Mouse (Mus musculus) heart, adult 9 months (tissue): ENCODE results near the gene Os9.

Experiments used
- DNase-seq, 2 experiments: peaks; one replicate each; pipeline ENCODE4 v3.0.0; 2022; ENCODE audit warnings: low spot score in 2 of 2

The Os9 gene

DNA sequence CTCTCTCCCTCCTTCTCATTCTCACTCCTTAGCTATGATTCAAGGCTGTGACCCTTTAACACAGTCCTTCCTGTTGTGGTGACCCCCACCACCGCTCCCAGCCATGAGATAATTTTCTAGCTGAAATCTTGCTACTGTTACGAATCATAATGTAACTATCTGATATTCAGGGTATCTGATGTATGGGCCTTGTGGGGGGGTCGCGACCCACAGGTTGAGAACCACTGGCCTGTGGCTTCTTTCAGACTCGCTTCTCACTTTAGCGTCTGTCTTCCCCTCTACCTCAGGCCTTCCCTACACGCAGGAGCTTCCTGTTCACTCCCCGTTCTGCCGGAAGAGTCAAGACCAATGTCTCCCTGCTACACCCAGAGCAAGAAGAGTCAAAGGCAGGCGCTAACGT lies 2.5 kb downstream of the Os9 start:
- DNase-seq = no peak

DNA sequence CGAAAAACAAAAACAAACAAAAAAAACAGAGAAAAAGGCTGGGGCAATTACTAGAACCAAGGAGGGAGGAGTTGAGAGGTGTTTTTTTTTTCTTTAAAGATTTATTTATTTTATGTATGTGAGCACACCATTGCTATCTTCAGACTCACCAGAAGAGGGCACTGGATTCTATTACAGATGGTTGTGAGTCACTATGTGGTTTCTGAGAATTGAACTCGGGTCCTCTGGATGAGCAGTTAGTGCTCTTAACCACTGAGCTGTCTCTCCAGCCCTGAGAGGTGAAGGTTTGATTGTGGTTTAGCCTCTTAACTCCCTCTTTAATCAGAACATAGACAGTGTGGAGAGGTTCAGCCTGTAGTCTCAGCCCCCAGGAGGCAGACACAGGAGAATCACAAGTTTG lies 5.9 kb downstream of the Os9 start:
- no peak for DNase-seq

DNA sequence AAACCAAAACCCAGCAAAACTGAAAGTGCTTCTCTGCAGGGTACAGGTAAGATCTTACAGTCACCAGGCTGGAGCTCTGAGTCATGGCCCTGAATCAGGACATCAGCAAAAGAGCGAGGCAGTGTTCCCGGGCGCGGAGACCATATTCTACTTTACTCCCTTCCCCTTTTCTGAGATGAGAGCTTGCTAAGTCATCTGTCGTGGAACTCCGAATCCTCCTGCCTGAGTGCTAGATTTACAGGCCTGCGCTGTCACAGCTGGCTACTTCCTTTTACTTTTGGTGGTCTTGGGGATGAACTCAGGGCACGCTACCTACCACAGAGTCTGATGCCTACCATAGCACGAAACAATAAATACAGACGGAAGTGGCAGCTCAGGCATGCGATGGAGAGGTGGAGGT lies 6.5 kb downstream of the Os9 start:
- DNase-seq = no peak

DNA sequence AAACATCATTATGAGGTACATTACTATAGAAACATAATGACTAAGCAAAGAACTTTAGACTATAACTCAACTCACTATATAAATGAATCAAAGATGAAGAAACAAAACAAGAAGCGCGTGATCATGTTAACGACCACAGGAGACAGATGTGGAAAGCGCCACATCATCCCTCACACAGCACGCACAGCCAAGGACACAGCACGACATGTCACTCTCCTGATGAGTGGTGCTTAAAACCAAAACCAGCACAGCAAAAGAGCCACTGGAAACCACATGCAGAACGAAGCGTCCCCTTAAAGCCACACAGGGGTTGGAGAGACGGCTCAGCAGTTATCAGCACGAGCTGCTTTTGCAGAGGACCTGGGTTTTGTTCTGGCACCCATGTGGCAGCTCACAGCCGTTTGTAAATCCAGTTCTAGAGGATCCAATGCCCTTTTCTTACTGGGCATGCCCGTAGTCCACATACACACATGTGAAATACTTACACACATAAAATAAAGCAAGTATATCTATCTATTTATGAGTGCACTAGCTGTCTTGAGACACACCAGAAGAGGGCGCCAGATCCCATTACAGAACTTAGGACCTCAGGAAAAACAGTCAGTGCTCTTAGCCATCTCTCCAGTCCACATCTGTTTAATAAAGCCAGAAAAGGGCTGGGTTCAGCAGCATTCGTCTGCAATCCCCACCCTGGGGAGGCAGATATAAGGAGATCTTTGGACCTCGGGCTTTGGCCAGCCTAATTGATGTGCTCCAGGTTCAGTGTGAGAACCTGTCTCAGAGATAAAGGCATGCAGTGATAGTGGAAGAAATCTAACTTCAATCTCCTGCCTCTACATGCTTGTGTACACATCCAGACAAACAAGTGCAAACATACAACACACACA lies 9.7 kb downstream of the Os9 start:
- no peak for DNase-seq

DNA sequence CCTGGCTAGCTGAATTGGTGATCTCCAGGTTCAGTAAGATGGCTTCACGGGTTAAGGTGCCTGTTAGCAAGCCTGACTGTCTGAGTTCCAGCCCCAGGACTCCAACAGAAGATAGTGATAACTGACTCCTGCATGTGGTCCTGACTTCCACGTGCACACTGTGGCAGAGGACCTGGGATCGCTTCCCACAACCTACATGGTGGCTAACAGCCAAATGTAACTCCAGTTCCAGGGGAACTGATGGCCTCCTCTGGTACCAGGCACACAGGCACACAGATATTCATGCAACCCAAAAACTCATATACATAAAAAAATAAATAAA lies 12.7 kb downstream of the Os9 start:
- no peak for DNase-seq

DNA sequence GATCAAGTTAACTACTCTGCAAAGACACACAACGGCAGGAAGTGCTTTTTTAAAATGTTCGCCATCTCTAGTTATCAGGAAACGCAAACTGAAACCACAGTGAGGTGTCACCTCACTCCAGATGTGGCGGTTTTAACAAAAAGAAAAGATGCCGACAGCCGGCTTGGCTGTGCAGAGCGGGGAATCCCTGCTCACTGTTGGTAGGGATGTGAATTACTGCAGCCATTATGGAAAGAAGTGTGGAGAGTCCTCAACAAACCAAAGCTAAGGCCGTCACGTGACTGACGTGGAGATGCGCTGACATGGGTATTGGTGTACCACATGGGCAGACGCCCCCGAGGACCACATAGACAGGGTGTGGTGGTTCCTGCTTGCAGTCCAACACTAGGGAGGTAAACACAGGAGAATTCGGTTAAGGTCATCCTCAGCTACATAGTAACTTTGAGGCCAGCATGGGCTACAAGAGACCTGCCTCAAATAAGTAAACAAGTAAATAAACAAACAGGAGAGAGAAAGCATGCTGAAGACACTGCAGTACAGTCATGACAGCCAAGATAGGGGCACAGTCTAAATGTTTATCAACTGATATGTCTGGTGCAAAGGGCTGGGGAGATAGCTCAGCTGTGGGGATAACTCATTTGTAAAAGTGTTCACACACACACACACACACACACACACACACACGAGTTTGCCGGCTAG lies 13.2 kb downstream of the Os9 start:
- no peak for DNase-seq

DNA sequence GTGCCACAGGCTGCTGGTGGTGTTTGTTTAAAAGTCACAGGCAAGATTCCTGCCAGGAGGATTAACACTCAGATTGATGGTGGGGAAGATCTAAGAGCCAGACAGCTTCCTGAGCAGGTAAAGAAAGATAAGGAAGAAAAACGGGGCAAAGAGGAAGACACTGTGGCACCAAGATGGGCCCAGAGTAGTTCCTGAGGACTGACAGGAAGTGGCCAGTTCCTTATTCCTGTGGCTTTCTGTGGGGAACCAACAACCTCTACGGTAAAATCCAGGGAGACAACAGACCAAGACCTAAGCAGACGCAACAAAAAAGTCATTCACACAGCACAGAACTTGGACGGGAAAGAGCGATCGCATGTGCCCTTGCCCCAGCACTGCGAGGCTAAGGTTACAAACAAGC lies 17.3 kb downstream of the Os9 start:
- no peak for DNase-seq

DNA sequence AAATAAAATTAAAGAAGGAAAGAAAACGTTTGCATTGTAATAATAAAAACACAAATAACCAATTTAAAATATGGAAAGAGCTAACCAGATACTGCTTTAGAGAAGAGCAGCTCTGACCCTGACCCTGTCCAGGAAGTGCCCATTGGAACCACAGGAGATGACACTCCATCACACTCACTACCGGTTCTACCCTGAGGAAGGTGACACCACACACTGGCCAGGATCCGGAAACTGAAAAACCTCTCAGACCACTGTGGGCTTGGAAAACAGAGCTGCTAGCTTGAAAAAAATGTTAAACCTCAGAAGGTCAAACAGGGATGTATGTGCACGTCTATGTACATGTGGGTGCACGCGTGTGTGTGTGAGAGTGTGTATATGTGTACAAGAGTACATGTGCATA lies 19.8 kb downstream of the Os9 start:
- DNase-seq = no peak

DNA sequence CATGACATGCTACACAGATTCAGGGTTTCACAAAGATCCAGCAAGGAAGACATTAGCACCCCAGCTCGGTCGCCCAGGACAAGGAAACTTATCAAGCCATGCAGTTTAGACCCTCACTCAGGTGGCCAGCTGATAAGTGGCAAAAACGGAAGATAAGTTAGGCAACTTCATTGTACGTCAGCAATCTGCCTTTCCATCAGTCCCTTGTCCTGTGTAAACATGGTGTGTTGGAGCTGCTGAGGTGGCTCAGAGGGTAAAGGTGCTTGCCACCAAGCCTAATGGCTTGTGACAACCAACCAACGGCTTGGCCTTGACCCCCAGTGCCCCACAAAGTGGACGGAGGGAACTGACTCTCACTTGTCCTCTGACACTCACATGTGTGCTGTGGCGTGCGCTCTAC lies 20.5 kb downstream of the Os9 start:
- DNase-seq = no peak

DNA sequence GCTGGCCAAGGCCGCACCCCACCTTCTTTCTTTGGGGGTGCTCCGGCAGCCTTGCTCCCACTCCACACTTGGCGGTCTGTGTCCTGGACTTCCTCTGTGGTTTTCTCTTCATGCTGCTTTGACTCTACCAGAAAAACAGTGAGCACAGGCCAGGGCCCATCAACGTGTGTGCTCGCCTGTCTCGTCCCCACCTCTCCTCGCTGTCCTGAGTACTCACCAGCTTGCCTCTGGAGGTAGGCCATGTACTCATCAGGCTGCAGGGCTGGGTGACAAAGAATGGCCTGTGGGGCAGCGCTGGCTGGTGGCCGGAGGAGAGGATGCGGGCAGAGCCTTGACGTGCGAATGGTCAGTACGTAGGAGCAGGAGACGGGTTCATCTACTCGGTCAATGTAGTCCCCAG lies 21.1 kb downstream of the Os9 start:
- no peak for DNase-seq

DNA sequence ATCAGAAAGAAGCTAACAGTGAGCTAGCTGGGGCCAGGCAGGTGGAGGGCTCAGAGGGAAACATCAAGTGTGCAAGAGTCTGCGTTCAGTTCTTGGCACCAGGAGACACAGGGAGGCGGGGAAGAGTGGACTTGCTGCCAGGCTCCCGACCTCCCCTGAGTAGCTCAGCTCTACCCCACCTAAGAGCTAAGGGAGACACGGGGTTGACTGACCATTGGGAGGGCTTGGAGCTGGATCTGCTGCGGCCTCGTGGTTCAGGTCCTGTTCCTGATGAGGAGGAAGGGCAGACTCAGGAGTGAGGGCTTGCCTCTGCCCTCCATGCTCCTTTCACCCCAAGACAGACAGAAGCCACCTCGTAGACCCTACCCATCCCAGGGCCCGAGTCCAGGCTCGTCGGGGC lies 21.7 kb downstream of the Os9 start:
- DNase-seq = no peak

DNA sequence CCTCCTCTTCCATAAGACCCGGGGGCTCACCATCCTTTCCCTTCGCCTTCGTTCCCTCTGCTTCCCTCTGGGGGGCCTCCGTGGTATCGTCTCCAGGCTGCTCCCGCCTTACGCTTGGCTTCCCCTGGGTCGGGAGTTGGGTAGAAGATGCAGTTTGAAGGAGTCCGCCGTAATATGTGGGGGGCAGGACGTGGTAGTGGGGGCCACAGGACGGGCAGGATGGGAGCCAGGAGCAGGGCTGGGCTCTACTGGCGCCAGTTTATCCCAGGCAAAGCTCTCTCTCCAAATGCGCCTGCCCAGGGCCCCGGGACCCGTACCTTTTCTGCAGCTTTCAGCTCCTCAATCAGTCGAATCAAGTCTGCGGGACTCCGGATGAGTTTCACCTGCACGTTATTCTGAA lies 22.4 kb downstream of the Os9 start:
- no peak for DNase-seq

DNA sequence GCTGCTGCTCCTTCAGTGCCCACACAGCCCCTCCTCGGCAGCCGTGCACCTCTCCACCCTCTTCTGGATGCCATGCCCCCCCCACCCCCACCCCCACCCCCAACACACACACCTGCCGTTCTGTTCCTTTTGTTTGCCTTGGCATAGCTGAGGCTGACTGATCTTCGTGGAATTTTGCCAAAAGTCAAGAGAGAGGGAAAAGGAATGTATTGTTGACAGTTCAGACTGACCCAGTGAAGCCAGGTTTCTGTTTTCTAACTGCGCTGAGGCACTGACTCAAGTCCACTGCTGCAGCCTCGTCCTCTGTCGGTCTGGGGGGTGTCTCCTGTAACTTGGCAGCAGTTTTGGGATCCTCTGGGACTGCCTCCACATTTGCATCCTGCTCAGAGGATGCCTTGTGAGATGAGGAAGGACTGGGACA lies 26.5 kb downstream of the Os9 start:
- DNase-seq = no peak

DNA sequence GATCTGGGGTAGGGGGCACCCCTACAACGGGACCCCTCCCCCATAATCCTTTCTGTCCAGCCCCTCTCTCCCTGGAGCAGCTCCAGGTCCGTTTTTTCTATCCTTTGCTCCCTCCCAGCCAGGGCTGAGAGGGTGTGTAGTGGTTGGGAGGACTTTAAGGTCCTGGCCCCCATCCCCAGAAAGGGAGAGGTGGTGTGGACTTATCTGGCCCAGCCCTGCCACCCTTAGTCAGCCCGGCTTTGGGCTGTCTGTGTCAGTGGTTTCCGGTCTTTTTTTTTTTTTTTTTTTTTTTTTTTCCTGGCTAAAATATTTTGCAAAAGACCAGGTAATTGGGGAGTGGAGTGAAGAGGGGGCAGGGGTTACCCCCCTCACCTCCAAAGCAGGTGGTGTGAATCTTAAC lies 28.2 kb downstream of the Os9 start:
- no peak for DNase-seq

DNA sequence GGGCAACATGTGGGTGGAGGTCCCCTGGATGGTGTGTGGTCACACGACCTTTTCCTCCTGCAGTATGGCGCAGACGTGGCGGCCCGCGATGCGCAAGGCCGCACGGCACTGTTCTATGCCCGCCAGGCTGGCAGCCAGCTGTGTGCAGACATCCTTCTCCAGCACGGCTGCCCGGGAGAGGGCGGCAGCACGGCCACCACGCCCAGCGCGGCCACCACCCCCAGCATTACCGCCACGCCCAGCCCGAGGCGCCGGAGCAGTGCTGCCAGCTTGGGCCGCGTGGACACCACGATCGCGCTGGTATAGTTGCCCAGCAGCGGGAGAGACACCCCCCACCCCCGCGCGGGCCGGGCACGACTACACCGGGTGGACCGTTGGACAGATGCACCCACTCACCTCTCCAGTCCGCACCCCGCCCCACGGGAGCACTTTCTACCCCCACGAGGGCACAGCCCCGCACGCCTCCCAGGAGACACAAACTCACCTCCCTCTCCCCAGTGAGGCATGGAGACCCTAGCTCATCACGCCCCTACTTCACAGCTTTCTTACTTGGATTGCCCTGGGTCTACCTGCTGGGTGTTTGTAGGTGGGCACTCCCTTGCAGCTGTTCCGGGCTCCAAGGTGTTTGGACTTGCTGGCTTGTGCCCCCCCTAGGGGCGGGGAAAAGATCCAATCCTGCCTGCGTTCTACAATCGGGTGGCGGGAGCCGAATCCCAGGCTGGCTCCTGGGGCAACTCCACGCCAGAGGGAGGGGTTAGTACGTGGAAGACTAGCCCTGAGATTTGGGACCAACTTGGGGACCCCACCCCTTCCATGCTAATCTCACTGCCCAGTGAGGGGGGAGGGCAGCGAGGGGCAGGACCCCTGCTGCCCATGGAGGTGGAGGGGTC lies 29.2 kb downstream of the Os9 start:
- no peak for DNase-seq

DNA sequence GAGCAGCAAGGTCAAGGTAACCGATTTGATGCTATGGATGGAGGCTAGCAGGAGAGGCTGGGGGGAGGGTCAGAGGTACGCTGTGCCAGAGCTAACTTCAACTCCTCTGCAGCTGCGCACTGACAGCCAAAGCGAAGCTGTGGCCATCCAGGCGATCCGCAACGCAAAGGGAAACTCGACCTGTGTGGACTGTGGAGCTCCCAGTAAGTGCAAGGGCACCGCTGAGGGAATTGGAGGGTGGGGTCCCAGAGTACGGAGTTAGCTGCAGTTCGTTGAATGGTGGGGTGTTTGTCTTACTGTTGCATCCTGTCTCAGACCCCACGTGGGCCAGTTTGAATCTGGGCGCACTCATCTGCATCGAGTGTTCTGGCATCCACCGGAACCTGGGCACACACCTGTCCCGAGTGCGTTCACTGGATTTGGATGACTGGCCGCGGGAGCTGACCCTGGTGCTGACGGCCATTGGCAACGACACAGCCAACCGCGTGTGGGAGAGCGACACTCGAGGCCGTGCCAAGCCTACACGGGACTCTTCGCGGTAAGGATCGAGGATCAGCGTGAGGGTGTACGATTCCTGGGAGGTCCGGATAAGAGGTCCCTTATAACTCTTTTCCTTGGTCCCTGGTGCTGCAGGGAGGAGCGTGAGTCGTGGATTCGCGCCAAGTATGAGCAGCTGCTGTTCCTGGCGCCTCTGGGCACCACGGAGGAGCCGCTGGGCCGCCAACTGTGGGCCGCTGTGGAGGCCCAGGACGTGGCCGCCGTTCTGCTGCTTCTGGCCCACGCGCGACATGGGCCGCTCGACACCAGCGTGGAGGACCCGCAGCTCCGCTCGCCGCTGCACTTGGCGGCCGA lies 30.1 kb downstream of the Os9 start:
- DNase-seq = no peak

DNA sequence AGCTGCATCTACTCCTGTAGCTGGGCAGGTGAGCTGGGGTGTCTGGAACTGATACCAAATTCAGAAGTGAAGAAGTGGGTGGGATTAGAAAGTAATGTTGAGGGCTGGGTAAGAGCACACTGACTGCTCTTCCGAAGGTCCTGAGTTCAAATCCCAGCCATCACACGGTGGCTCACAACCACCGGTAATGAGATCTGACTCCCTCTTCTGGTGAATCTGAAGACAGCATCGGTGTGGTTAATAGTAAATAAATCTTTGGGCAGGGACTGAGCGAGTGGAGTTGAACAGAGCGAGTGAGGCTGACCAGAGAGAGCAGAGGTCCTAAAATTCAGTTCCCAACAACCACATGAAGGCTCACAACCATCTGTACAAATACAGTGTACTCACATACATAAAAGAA lies 35.3 kb downstream of the Os9 start:
- no peak for DNase-seq

DNA sequence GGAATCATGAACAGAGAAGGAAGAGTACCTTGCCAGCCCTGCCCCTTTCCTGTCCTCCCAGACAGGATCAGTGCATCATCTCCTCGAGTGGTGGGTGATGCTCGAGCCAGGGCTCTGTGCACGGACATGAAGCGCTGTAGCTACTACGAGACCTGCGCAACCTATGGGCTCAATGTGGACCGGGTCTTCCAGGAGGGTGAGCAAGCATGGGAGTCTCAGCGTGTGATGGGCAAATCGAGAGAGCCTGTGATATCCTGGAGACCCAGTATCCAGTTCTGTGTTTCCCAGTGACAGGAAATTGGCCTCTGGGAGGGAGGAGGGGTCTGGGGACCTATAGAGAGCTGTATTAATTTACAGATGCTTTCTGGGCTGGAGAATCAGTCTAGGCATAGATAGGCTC lies 35.9 kb downstream of the Os9 start:
- no peak for DNase-seq

DNA sequence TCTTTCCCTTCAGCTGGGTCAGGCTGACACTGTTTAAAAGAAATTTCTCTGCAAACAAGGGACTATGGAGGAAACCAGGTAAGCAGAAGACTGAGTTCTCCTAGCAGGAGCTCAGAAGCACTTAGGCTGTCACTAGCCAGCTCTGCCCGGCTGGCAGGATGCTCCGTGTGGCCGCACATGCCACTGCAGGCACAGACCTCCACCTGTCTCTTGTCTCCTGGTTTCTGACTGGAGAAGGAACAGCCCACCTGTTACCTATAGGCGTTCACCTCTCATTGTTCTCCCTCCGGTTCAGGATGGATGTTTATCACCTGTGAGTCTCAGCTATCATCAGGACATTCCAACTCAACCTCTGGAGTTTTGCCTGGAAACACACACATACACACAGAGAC lies 37.0 kb downstream of the Os9 start:
- DNase-seq = no peak

DNA sequence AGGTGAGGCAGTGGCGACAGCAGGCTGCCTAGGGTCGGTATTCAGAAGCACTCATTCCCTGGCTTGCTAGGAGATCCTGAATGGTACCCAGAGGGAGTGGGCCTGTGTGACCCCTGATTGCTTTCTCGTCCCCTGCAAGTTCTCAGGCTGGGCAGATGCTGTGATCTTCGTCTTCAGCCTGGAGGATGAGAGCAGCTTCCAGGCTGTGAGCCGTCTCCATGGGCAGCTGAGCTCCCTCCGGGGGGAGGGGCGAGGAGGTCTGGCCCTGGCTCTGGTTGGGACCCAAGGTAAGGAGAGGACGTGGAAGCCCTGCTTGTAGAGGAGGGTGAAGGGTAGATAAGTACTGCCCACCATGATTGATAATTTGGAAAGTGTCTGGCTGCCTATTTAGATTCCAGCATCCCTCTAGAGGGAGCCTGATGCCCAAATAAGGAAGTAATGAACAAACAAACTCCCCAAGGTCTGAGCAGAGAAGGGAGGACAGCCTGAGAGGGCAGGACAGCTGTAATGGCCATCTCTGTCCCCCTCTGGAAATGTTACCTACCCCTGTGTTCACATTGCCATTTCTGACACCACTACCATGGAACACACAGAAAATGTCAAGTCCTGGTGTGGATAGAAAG lies 37.5 kb downstream of the Os9 start:
- DNase-seq = no peak

DNA sequence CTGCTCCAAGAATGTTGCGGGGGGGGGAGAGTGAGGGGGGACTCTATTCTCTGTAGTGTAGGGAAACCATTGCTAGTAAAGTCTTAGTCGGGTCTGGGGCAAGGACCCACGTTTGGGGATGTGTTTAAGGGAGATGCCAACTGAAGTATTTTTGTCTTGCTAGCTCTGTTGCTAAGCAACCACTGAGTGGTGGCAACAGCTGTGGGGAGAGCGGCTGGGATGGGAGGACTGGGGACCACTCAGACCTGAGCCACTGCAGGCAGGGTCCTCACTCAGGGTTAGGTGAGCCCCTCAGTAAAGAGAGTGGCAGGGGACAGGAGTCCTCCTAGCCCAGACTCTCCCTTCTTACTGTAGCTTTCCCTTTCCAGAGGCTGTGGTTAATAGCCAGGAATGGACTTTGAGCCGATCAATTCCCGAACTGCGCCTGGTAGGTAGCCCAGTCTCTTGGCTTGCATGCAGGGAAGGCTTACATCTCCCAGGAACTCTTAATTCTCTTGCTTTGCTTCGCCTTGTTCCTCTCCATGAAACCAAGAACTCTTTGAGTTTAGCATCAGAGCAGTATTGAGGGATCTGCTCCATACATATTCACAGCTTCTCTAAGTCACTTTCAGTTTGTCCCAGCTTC lies 38.8 kb downstream of the Os9 start:
- no peak for DNase-seq
